Mouse (Mus musculus) small intestine, adult 2 months (tissue): Measurements from ENCODE around the gene Paf1.

ENCODE experiments used
- CTCF ChIP-seq: fragments of 200-500 bp; IDR thresholded peaks from 2 replicates; pipeline ENCODE4 v1.5.1; 2012; ENCODE audit warnings: low read depth, mild to moderate bottlenecking, control low read depth, inconsistent platforms, low read length, moderate library complexity, mixed read lengths; ENCODE audit not compliant: insufficient replicate concordance, insufficient read length; ENCODE audit errors: extremely low read depth
- POLR2A ChIP-seq: fragments of 200-500 bp; IDR thresholded peaks from 2 replicates; pipeline ENCODE4 v1.6.1; 2012; ENCODE audit warnings: low read depth, mild to moderate bottlenecking, control low read depth, inconsistent platforms, low read length, moderate library complexity

- TF ChIP-seq POLR2A (peak; percentile 18; the same call in 1 of the 2 replicates), CTCF (no peak)
Observed at GRCm38 (mm10) chr7:28381017-28381790, 11.5 kb upstream of the Paf1 start.
